8 mouse cellular contexts compared by ENCODE assay signal in the genomic region with DNA sequence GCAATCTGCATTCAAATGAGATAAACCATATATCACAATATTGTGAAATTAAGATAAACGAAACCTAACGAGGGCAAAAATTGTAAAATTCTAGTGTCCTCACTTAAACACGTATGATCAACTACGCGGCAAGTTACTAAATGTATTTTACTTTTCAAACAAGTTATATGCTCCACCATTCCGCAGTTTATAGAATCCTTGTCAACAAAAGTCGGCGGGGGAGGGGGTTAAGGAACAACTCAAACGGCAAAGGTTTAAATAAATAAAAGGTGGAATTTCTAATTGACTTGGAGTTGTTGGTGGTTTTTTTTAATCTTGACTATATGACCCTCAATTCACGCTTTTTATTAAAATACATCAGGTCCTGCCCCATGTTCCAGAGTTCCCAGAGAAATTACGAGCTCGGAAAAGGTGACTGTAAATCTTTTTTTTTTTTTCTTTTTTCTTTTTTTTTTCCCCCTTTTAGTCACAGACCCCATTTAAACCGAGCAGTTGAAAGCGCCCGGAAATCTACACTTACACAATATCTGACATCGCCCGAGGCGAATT. TPM values are rescaled to one million over a fixed set of nuclear protein-coding genes. Genes with fewer than 3 reads are reported as not detected.
DNase-seq lines count a peak whose midpoint lies in the region; ATAC-seq and TF ChIP-seq lines count a peak whose summit lies in the region.

No protein-coding gene starts in this region.

- ATAC-seq in heart, embryonic 12.5 days (ENCODE audit: insufficient number of reproducible peaks, low FRiP score): no peak
- ATAC-seq in embryonic facial prominence, embryonic 12.5 days (ENCODE audit: insufficient number of reproducible peaks, insufficient read depth, low FRiP score, low TSS enrichment): no peak
- ATAC-seq in limb, embryonic 14.5 days (ENCODE audit: low FRiP score, low read depth): no peak

- H3K9ac ChIP-seq in heart, embryonic 12.5 days: peak overlapping the region; percentile 95
- H3K9ac ChIP-seq in embryonic facial prominence, embryonic 12.5 days: peak overlapping the region; percentile 94
- H3K9ac ChIP-seq in limb, embryonic 14.5 days (ENCODE audit: low read depth, low read length, severe bottlenecking): peak overlapping the region; percentile 91

- TF ChIP-seq POLR2A in limb, embryonic 14.5 days (IDR thresholded peaks at IDR 0.05; ENCODE audit: borderline replicate concordance, extremely low read depth, insufficient read depth, insufficient read length): no peak

- intact Hi-C loops in gastrocnemius, postnatal 36 days (cut with DNase I): no loop called here

- H3K9me3 ChIP-seq in heart, embryonic 12.5 days (replicated peaks): no peaks in the 10 kb centered on the region
- no peaks in the 10 kb centered on the region for H3K9me3 ChIP-seq in embryonic facial prominence, embryonic 12.5 days
- no peaks in the 10 kb centered on the region for H3K9me3 ChIP-seq in limb, embryonic 14.5 days (ENCODE audit: control insufficient read depth, low read length)

- no peaks in the 10 kb centered on the region for H3K27me3 ChIP-seq in heart, embryonic 12.5 days (replicated peaks)
- no peaks in the 10 kb centered on the region for H3K27me3 ChIP-seq in C2C12 (ENCODE audit: control insufficient read depth, insufficient read depth, insufficient read length)
- H3K27me3 ChIP-seq in embryonic facial prominence, embryonic 12.5 days: no peaks in the 10 kb centered on the region
- H3K27me3 ChIP-seq in limb, embryonic 14.5 days (ENCODE audit: control insufficient read depth, insufficient read depth, low read length): no peaks in the 10 kb centered on the region

- DNase-seq in heart, adult 8-10 months (ENCODE audit: low spot score): no peak
- DNase-seq in limb, embryonic 14.5 days (ENCODE audit: low spot score): peak; percentile 34
- DNase-seq in frontal cortex, postnatal 36 days (ENCODE audit: low spot score in 2 of 2): no peak
- no peak for DNase-seq in ovary, adult 18-20 months (ENCODE audit: low spot score)
- DNase-seq in gastrocnemius, postnatal 36 days: no peak

- 4% methylated on average over 18 of the region's 18 CpGs for WGBS in heart, embryonic 12.5 days
- WGBS in embryonic facial prominence, embryonic 12.5 days: 4% methylated on average over 18 of the region's 18 CpGs
- 3% methylated on average over 18 of the region's 18 CpGs for WGBS in limb, embryonic 14.5 days

- peak overlapping the region; percentile 94 for H3K4me3 ChIP-seq in heart, embryonic 12.5 days
- peak overlapping the region; percentile 78 for H3K4me3 ChIP-seq in C2C12 (ENCODE audit: insufficient read depth, poor library complexity, severe bottlenecking)
- H3K4me3 ChIP-seq in embryonic facial prominence, embryonic 12.5 days: peak overlapping the region; percentile 81
- H3K4me3 ChIP-seq in limb, embryonic 14.5 days (replicated peaks; ENCODE audit: low read length): peak overlapping the region; percentile 93

- peak overlapping the region; percentile 83 for H3ac ChIP-seq in C2C12 (ENCODE audit: control insufficient read depth, insufficient read length, low read depth)

- peak overlapping the region; percentile 87 for H3K4me2 ChIP-seq in heart, embryonic 12.5 days
- peak overlapping the region; percentile 62 for H3K4me2 ChIP-seq in embryonic facial prominence, embryonic 12.5 days (replicated peaks)
- H3K4me2 ChIP-seq in limb, embryonic 14.5 days (replicated peaks; ENCODE audit: low read depth, low read length, severe bottlenecking): peak overlapping the region; percentile 90

- peak overlapping the region; percentile 95 for H3K27ac ChIP-seq in heart, embryonic 12.5 days (ENCODE audit: poor library complexity, severe bottlenecking)
- 0 out of 2 replicates have a peak overlapping the region, but pooled peaks have one; percentile 93 for H3K27ac ChIP-seq in embryonic facial prominence, embryonic 12.5 days
- H3K27ac ChIP-seq in limb, embryonic 14.5 days (replicated peaks; ENCODE audit: low read depth, low read length): peak overlapping the region; percentile 91; the same call in 1 of the 2 replicates

- TF ChIP-seq CTCF in C2C12 (IDR thresholded peaks at IDR 0.05; ENCODE audit: control insufficient read depth, insufficient read depth, insufficient read length): no peak

- peaks cover 10% of the 10 kb centered on the region for H3K4me1 ChIP-seq in heart, embryonic 12.5 days (replicated peaks)
- H3K4me1 ChIP-seq in embryonic facial prominence, embryonic 12.5 days: peaks cover 16% of the 10 kb centered on the region
- peaks cover 13% of the 10 kb centered on the region for H3K4me1 ChIP-seq in limb, embryonic 14.5 days (ENCODE audit: control insufficient read depth, insufficient read depth, low read length)

- H3K79me3 ChIP-seq in C2C12 (ENCODE audit: low read depth): peaks cover 54% of the 10 kb centered on the region

- peaks cover 60% of the 10 kb centered on the region for H3K79me2 ChIP-seq in C2C12 (ENCODE audit: control insufficient read depth, insufficient read depth)

- no peaks in the 10 kb centered on the region for H3K36me3 ChIP-seq in heart, embryonic 12.5 days
- no peaks in the 10 kb centered on the region for H3K36me3 ChIP-seq in C2C12 (ENCODE audit: control insufficient read depth, insufficient read depth)
- no peaks in the 10 kb centered on the region for H3K36me3 ChIP-seq in embryonic facial prominence, embryonic 12.5 days
- no peaks in the 10 kb centered on the region for H3K36me3 ChIP-seq in limb, embryonic 14.5 days (ENCODE audit: control insufficient read depth, insufficient read depth, low read length)

TF ChIP-seq in C2C12, 6 proteins besides CTCF, POLR2A, EP300 and RAD21:
- TF ChIP-seq MYOG (IDR thresholded peaks at IDR 0.05; ENCODE audit: control insufficient read depth, extremely low read depth, insufficient read length) (no peak), MYOD1 (IDR thresholded peaks at IDR 0.05; ENCODE audit: control insufficient read depth, insufficient read length, low read depth) (no peak), CEBPB (IDR thresholded peaks at IDR 0.05; ENCODE audit: low read depth) (peak; percentile 45), MAX (IDR thresholded peaks at IDR 0.05) (no peak), FOSL1 (IDR thresholded peaks at IDR 0.05; ENCODE audit: insufficient read depth, low read length, poor library complexity, severe bottlenecking) (no peak)

RNA-seq across cellular contexts. Expression of a gene that starts 1.1 kb away (rescaled TPM):
- 45.3 and 46.4 TPM in 2 replicates for polyA plus RNA-seq in heart, embryonic 12.5 days (2016; fragmentation: Nextera tagmentation; extraction: Ambion mirVana)
- 10 to 100 TPM; 18.3 to 25.8 (median 22.7) TPM for total RNA-seq in heart, adult 8-10 months (2022)
- polyA plus RNA-seq in C2C12 (2012; fragmentation: generic; extraction: Trizol): 10.9 TPM
- 41.7 and 47.5 TPM in 2 replicates for polyA plus RNA-seq in embryonic facial prominence, embryonic 12.5 days (2016; fragmentation: Nextera tagmentation; extraction: Ambion mirVana)
- polyA plus RNA-seq in limb, embryonic 14.5 days (2012; rRNA removed): 27.1 and 30.7 TPM in 2 replicates
- polyA plus RNA-seq in limb, embryonic 14.5 days (2014; fragmentation: Nextera tagmentation; extraction: Ambion mirVana): 53.1 and 56.0 TPM in 2 replicates
- total RNA-seq in gastrocnemius, postnatal 36 days (2021): 10 to 100 TPM in 1 of 2 experiments, 1 to 10 TPM in 1; 9.4 to 10.1 TPM

RNA-seq across cellular contexts. Expression of a gene that starts 33.3 kb away (rescaled TPM):
- polyA plus RNA-seq in heart, embryonic 12.5 days (2016; fragmentation: Nextera tagmentation; extraction: Ambion mirVana): 37.7 and 40.1 TPM in 2 replicates
- total RNA-seq in heart, adult 8-10 months (2022): 100 to 1,000 TPM; 207 to 255 (median 235) TPM
- polyA plus RNA-seq in C2C12 (2012; fragmentation: generic; extraction: Trizol): 6.3 TPM
- polyA plus RNA-seq in embryonic facial prominence, embryonic 12.5 days (2016; fragmentation: Nextera tagmentation; extraction: Ambion mirVana): 27.6 and 28.0 TPM in 2 replicates
- polyA plus RNA-seq in limb, embryonic 14.5 days (2012; rRNA removed): 11.5 and 16.1 TPM in 2 replicates
- polyA plus RNA-seq in limb, embryonic 14.5 days (2014; fragmentation: Nextera tagmentation; extraction: Ambion mirVana): 19.6 and 22.8 TPM in 2 replicates
- 10 to 100 TPM; 55.1 to 61.0 TPM for total RNA-seq in gastrocnemius, postnatal 36 days (2021)
